Mouse (Mus musculus): ENCODE measurements around the gene Hnrnpr. TPM values are rescaled to one million over a fixed set of nuclear protein-coding genes. Genes with fewer than 3 reads are reported as not detected.

Hnrnpr gene
- total and polyA plus RNA-seq, 2 experiments from 2014 or later = 98.0 to 162 TPM

- Histone ChIP-seq H3K27ac (ENCODE audit: low read depth, low read length) (no peak overlapping the region), H3K4me2 (ENCODE audit: low read depth, low read length, poor library complexity, severe bottlenecking) (peak overlapping the region; percentile 77), H3K36me3 (ENCODE audit: insufficient read depth, low read length) (no peaks in the 10 kb centered on the region; the same call in 1 of the 2 replicates), H3K9ac (replicated peaks; ENCODE audit: low read length, poor library complexity, severe bottlenecking) (no peak overlapping the region), H3K27me3 (ENCODE audit: insufficient read depth, low read length) (no peaks in the 10 kb centered on the region), H3K4me1 (ENCODE audit: insufficient read depth, low read length) (0 out of 2 replicates have a peak, but pooled peaks cover 6% of the 10 kb centered on the region), H3K9me3 (ENCODE audit: low read length) (no peaks in the 10 kb centered on the region), H3K4me3 (ENCODE audit: low read depth, low read length) (peak overlapping the region; percentile 100)
- ATAC-seq (ENCODE audit: low FRiP score) = no peak
- no peak for DNase-seq (ENCODE audit: low spot score)
- no peak for TF ChIP-seq CTCF (IDR thresholded peaks at IDR 0.05)
- 12% methylated on average over 4 of the region's 4 CpGs for WGBS
Observed at GRCm38 (mm10) chr4:136312616-136313015, 1.9 kb downstream of the Hnrnpr start.

- ATAC-seq (ENCODE audit: low FRiP score) = no peak
- no peak for TF ChIP-seq CTCF (IDR thresholded peaks at IDR 0.05)
- Histone ChIP-seq H3K4me3 (ENCODE audit: low read depth, low read length) (no peak overlapping the region), H3K27ac (ENCODE audit: low read depth, low read length) (no peak overlapping the region), H3K4me2 (ENCODE audit: low read depth, low read length, poor library complexity, severe bottlenecking) (no peak overlapping the region), H3K36me3 (ENCODE audit: insufficient read depth, low read length) (peaks cover 21% of the 10 kb centered on the region), H3K9me3 (ENCODE audit: low read length) (no peaks in the 10 kb centered on the region), H3K27me3 (ENCODE audit: insufficient read depth, low read length) (no peaks in the 10 kb centered on the region), H3K4me1 (ENCODE audit: insufficient read depth, low read length) (0 out of 2 replicates have a peak, but pooled peaks cover 4% of the 10 kb centered on the region), H3K9ac (replicated peaks; ENCODE audit: low read length, poor library complexity, severe bottlenecking) (no peak overlapping the region)
- WGBS = 58% methylated on average over 4 of the region's 4 CpGs
- no peak for DNase-seq (ENCODE audit: low spot score)
Observed at GRCm38 (mm10) chr4:136317667-136318066, 6.9 kb downstream of the Hnrnpr start.

- Histone ChIP-seq H3K4me3 (ENCODE audit: low read depth, low read length) (no peak overlapping the region), H3K9me3 (ENCODE audit: low read length) (no peaks in the 10 kb centered on the region), H3K4me2 (ENCODE audit: low read depth, low read length, poor library complexity, severe bottlenecking) (no peak overlapping the region), H3K4me1 (ENCODE audit: insufficient read depth, low read length) (no peaks in the 10 kb centered on the region), H3K36me3 (ENCODE audit: insufficient read depth, low read length) (peaks cover 21% of the 10 kb centered on the region), H3K27ac (ENCODE audit: low read depth, low read length) (no peak overlapping the region), H3K9ac (replicated peaks; ENCODE audit: low read length, poor library complexity, severe bottlenecking) (no peak overlapping the region), H3K27me3 (ENCODE audit: insufficient read depth, low read length) (no peaks in the 10 kb centered on the region)
- ATAC-seq (ENCODE audit: low FRiP score) (no peak), DNase-seq (ENCODE audit: low spot score) (no peak)
- 91% methylated on average over 4 of the region's 4 CpGs for WGBS
- TF ChIP-seq CTCF (IDR thresholded peaks at IDR 0.05) = no peak
Observed at GRCm38 (mm10) chr4:136320016-136320415, 9.3 kb downstream of the Hnrnpr start.

GRCm38 (mm10) chr4:136324226-136324625 is 13.5 kb downstream of the Hnrnpr start:
- no peaks in the 10 kb centered on the region for H3K4me1 ChIP-seq (ENCODE audit: insufficient read depth, low read length)
- DNase-seq (ENCODE audit: low spot score) (peak; percentile 42), ATAC-seq (ENCODE audit: low FRiP score) (no peak)
- peak; percentile 56 for TF ChIP-seq CTCF (IDR thresholded peaks at IDR 0.05)
- no peak overlapping the region for H3K9ac ChIP-seq (replicated peaks; ENCODE audit: low read length, poor library complexity, severe bottlenecking)
- WGBS = 59% methylated on average over 2 of the region's 2 CpGs
- H3K4me3 ChIP-seq (ENCODE audit: low read depth, low read length) = no peak overlapping the region
- H3K9me3 ChIP-seq (ENCODE audit: low read length) = no peaks in the 10 kb centered on the region
- peaks cover 12% of the 10 kb centered on the region for H3K36me3 ChIP-seq (ENCODE audit: insufficient read depth, low read length)
- H3K27ac ChIP-seq (ENCODE audit: low read depth, low read length) = no peak overlapping the region
- no peaks in the 10 kb centered on the region for H3K27me3 ChIP-seq (ENCODE audit: insufficient read depth, low read length)
- no peak overlapping the region for H3K4me2 ChIP-seq (ENCODE audit: low read depth, low read length, poor library complexity, severe bottlenecking)

GRCm38 (mm10) chr4:136327238-136327637 is 16.5 kb downstream of the Hnrnpr start:
- DNase-seq (ENCODE audit: low spot score) (no peak), ATAC-seq (ENCODE audit: low FRiP score) (no peak)
- Histone ChIP-seq H3K4me1 (ENCODE audit: insufficient read depth, low read length) (no peaks in the 10 kb centered on the region), H3K9me3 (ENCODE audit: low read length) (no peaks in the 10 kb centered on the region), H3K9ac (replicated peaks; ENCODE audit: low read length, poor library complexity, severe bottlenecking) (no peak overlapping the region), H3K27me3 (ENCODE audit: insufficient read depth, low read length) (no peaks in the 10 kb centered on the region), H3K27ac (ENCODE audit: low read depth, low read length) (no peak overlapping the region), H3K4me3 (ENCODE audit: low read depth, low read length) (no peak overlapping the region), H3K4me2 (ENCODE audit: low read depth, low read length, poor library complexity, severe bottlenecking) (no peak overlapping the region), H3K36me3 (ENCODE audit: insufficient read depth, low read length) (peaks cover 3% of the 10 kb centered on the region)
- TF ChIP-seq CTCF (IDR thresholded peaks at IDR 0.05) = no peak
- WGBS = 90% methylated on average over 5 of the region's 5 CpGs

- H3K9ac ChIP-seq (replicated peaks; ENCODE audit: low read length, poor library complexity, severe bottlenecking) = no peak overlapping the region
- TF ChIP-seq CTCF (IDR thresholded peaks at IDR 0.05) = peak; percentile 34
- no peaks in the 10 kb centered on the region for H3K4me1 ChIP-seq (ENCODE audit: insufficient read depth, low read length)
- ATAC-seq (ENCODE audit: low FRiP score) = no peak
- no peaks in the 10 kb centered on the region for H3K9me3 ChIP-seq (ENCODE audit: low read length)
- H3K27ac ChIP-seq (ENCODE audit: low read depth, low read length) = no peak overlapping the region
- DNase-seq (ENCODE audit: low spot score) = peak; percentile 5
- no peaks in the 10 kb centered on the region for H3K27me3 ChIP-seq (ENCODE audit: insufficient read depth, low read length)
- no peak overlapping the region for H3K4me3 ChIP-seq (ENCODE audit: low read depth, low read length)
- H3K36me3 ChIP-seq (ENCODE audit: insufficient read depth, low read length) = peaks cover 3% of the 10 kb centered on the region; the same call in 1 of the 2 replicates
- H3K4me2 ChIP-seq (ENCODE audit: low read depth, low read length, poor library complexity, severe bottlenecking) = no peak overlapping the region
Observed at GRCm38 (mm10) chr4:136328115-136328514, 17.4 kb downstream of the Hnrnpr start.

All from midbrain, postnatal 0 days (tissue).